Mouse (Mus musculus) stomach, postnatal 0 days (tissue): ENCODE measurements around the gene Cfap126. TPM values are rescaled to one million over a fixed set of nuclear protein-coding genes. Genes with fewer than 3 reads are reported as not detected.

Experiments used
- ATAC-seq: fragments of 200-750 bp; cut with Nextera tagmentation; 2 replicates; pipeline ENCODE4 v1.8.0; 2017; ENCODE audit not compliant: low FRiP score, low TSS enrichment
- DNase-seq: peaks from one replicate; pipeline ENCODE4 v3.0.0-alpha.2; 2016; ENCODE audit warnings: low spot score
- H3K27ac ChIP-seq: fragments of 300-500 bp; sonication (generic); replicated peaks from 2 replicates; pipeline ENCODE4 v1.5.1; 2014; ENCODE audit warnings: mild to moderate bottlenecking, control low read depth
- H3K27me3 ChIP-seq: fragments of 300-500 bp; sonication (generic); 2 replicates; pipeline ENCODE4 v1.6.1; 2014; ENCODE audit warnings: low read length; ENCODE audit not compliant: control insufficient read depth, insufficient read depth
- H3K36me3 ChIP-seq: fragments of 300-500 bp; sonication (generic); 2 replicates; pipeline ENCODE4 v1.6.1; 2014; ENCODE audit warnings: low read length, mixed read lengths; ENCODE audit not compliant: control insufficient read depth, insufficient read depth
- H3K4me1 ChIP-seq: fragments of 300-500 bp; sonication (generic); replicated peaks from 2 replicates; pipeline ENCODE4 v1.6.1; 2014; ENCODE audit warnings: antibody characterized with exemption; ENCODE audit not compliant: control insufficient read depth, insufficient read depth
- H3K4me2 ChIP-seq: fragments of 300-500 bp; sonication (generic); replicated peaks from 2 replicates; pipeline ENCODE4 v1.6.1; 2014; ENCODE audit warnings: low read depth, mild to moderate bottlenecking, control low read depth, moderate library complexity
- H3K4me3 ChIP-seq: fragments of 300-500 bp; sonication (generic); 2 replicates; pipeline ENCODE4 v1.5.1; 2014; ENCODE audit warnings: low read depth, low read length, control low read depth
- H3K9ac ChIP-seq: fragments of 300-500 bp; sonication (generic); 2 replicates; pipeline ENCODE4 v1.6.1; 2014; ENCODE audit warnings: mild to moderate bottlenecking, low read length, control low read depth, mixed read lengths
- H3K9me3 ChIP-seq: fragments of 300-500 bp; sonication (generic); 2 replicates; pipeline ENCODE4 v1.6.1; 2016; ENCODE audit warnings: low read length; ENCODE audit not compliant: control insufficient read depth
- CTCF ChIP-seq: IDR thresholded peaks from 2 replicates; pipeline ENCODE4 v1.5.1; 2016; ENCODE audit warnings: antibody characterized with exemption, low read depth, mild to moderate bottlenecking, moderate library complexity
- EP300 ChIP-seq: optimal IDR thresholded peaks from 2 replicates; pipeline ENCODE3; 2016; ENCODE audit warnings: antibody characterized with exemption
- WGBS: fragments of 180-500 bp; shearing (Covaris S2); extraction: QIAGEN DNeasy Blood & Tissue Kit; methylation state at CpG from one replicate; pipeline ENCODE4 v1.1.7; 2014; 5-methylcytosine and 5-hydroxymethylcytosine counted together
- polyA plus RNA-seq: library from polyadenylated mRNA; unstranded; fragments of >200 nt; fragmentation: Nextera tagmentation; extraction: Ambion mirVana; gene quantifications from 2 replicates; pipeline ENCODE4 v1.2.1, GENCODE M21; 2015

Cfap126 gene
- polyA plus RNA-seq, 1 experiment from 2014 or later = 3.7 TPM

DNA sequence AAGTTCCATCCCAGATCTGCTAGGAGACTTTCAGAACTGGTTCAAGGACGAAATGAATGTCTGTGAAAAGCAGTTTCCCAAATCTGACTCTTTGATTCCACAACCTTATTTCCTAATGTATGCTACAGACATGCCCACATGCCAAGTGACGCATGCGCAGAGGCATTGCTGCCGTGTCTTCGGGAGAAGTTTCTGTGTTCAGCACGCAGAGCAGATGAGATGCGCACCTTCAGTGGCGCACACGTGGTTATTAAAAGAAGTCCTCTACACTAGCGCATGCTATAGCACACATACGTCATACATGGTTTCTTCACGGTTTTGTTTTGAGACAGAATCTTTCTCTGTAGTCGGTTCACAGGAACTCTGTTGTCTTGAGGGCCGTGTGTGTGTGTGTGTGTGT, 5.7 kb downstream of the Cfap126 start:
- Histone ChIP-seq H3K9me3 (no peaks in the 10 kb centered on the region), H3K4me2 (no peak overlapping the region), H3K36me3 (no peaks in the 10 kb centered on the region), H3K9ac (no peak overlapping the region), H3K27me3 (no peaks in the 10 kb centered on the region), H3K4me1 (no peaks in the 10 kb centered on the region), H3K27ac (no peak overlapping the region), H3K4me3 (no peak overlapping the region)
- DNase-seq = no peak
- ATAC-seq = no peak
- TF ChIP-seq CTCF = no peak
- no peak for TF ChIP-seq EP300
- 90% methylated on average over 14 of the region's 14 CpGs for WGBS

DNA sequence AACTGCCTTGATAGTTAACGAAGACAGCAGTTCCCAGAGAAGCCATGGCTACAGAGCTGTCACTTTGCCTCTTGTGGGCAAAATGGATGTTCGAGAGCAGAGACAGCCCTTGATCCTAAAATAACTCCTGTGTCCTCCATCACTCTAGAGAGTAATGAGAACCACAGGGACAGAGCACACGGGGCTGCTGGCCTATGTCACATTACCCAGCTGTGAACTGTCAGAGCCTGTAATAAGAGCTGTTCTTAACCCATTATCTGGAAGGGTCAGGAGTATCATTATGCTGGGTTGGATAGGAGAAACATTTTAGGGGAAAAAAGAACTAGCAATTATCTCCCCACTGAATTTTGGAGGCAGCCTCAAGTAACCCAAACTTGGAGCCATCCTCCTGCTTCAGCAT, 7.2 kb downstream of the Cfap126 start:
- Histone ChIP-seq H3K36me3 (no peaks in the 10 kb centered on the region), H3K4me2 (no peak overlapping the region), H3K27me3 (no peaks in the 10 kb centered on the region), H3K4me1 (no peaks in the 10 kb centered on the region), H3K9me3 (no peaks in the 10 kb centered on the region), H3K4me3 (no peak overlapping the region), H3K27ac (no peak overlapping the region), H3K9ac (no peak overlapping the region)
- TF ChIP-seq EP300 (no peak), CTCF (no peak)
- 44% methylated on average over 3 of the region's 3 CpGs for WGBS
- no peak for ATAC-seq
- DNase-seq = no peak

DNA sequence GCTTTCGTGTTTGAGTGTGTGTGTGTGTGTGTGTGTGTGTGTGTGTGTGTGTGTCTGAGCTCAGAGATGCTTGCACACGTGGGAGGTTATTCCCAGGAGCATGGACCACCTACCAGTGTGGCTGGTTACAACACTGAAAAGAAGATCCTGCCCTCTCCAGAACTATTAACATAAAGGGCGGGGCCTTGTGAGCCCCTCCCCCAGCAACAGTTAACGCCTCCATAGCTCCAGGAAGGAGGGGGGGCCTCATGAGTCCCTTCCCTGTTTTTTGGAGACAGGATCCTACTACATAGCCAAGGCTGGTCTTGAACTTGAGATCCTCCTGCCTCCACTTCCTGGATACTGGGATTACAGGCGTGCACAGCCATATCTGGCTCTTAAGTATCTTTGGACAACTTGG, 8.1 kb downstream of the Cfap126 start:
- Histone ChIP-seq H3K27me3 (no peaks in the 10 kb centered on the region), H3K9ac (no peak overlapping the region), H3K4me2 (no peak overlapping the region), H3K4me3 (no peak overlapping the region), H3K36me3 (no peaks in the 10 kb centered on the region), H3K27ac (no peak overlapping the region), H3K4me1 (no peaks in the 10 kb centered on the region), H3K9me3 (no peaks in the 10 kb centered on the region)
- TF ChIP-seq CTCF (no peak), EP300 (no peak)
- DNase-seq = no peak
- 0 out of 2 replicates have a peak, but pooled peaks have one; percentile 11 for ATAC-seq
- 46% methylated on average over 5 of the region's 5 CpGs for WGBS

GRCm38 (mm10) chr1:171122932-171123331, 9.2 kb downstream of the Cfap126 start:
- H3K4me3 ChIP-seq = no peak overlapping the region; the same call in 1 of the 2 replicates
- no peak overlapping the region for H3K27ac ChIP-seq
- peaks cover 2% of the 10 kb centered on the region; the same call in 1 of the 2 replicates for H3K36me3 ChIP-seq
- DNase-seq (peak; percentile 78), ATAC-seq (peak; percentile 91)
- no peak for TF ChIP-seq EP300
- no peak for TF ChIP-seq CTCF
- H3K4me1 ChIP-seq = no peaks in the 10 kb centered on the region
- H3K27me3 ChIP-seq = no peaks in the 10 kb centered on the region
- H3K9me3 ChIP-seq = no peaks in the 10 kb centered on the region
- peak overlapping the region; percentile 36 for H3K4me2 ChIP-seq
- no peak overlapping the region for H3K9ac ChIP-seq
- WGBS = 18% methylated on average over 7 of the region's 7 CpGs

DNA sequence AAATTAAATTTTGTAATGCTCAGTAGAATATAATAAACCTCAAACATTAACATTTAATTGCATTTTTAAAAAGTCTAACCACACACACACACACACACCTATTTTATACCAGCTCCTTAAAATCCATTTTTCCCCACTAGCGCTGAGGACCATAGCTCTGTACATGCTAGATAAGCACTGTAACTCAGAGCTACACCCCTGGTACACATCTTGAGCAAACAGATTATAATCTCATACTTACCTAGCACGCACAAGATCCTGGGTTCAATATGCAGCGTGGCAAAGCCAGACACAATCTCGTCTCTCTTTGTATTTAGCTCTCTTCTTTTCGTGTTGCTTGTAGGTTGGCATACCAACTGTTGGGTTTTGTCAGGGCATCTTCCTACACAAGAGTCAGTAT, 10.7 kb downstream of the Cfap126 start:
- Histone ChIP-seq H3K9ac (no peak overlapping the region), H3K36me3 (peaks cover 11% of the 10 kb centered on the region; the same call in 1 of the 2 replicates), H3K27ac (no peak overlapping the region), H3K4me2 (no peak overlapping the region), H3K9me3 (no peaks in the 10 kb centered on the region), H3K4me1 (no peaks in the 10 kb centered on the region), H3K27me3 (no peaks in the 10 kb centered on the region), H3K4me3 (no peak overlapping the region)
- WGBS = 62% methylated on average over 5 of the region's 5 CpGs
- DNase-seq (no peak), ATAC-seq (no peak)
- TF ChIP-seq EP300 = no peak
- TF ChIP-seq CTCF = no peak

DNA sequence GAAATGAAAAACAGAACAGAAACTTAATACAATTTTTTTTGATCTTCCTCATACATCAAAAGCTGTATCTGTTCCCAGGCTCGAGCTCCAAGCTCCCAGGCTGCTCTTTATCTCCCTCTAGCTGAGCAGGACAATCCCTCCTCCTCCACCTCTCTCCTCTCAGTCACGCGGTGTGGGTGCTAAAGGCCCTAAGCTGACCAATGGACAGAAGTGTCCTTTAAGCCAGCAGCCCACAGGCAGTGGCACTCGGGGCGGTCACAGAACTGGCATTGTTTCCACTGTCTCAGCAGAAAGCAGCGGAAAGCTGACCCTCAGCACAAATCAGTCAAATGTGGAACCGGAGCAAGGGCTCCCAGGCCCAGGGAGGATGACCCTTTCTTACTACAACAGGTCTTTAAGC, 15.5 kb downstream of the Cfap126 start:
- TF ChIP-seq CTCF (peak; percentile 35), EP300 (no peak)
- WGBS = 66% methylated on average over 7 of the region's 7 CpGs
- H3K9me3 ChIP-seq = no peaks in the 10 kb centered on the region
- no peaks in the 10 kb centered on the region for H3K27me3 ChIP-seq
- ATAC-seq = no peak; the same call in 1 of the 2 replicates
- peaks cover 27% of the 10 kb centered on the region; the same call in 1 of the 2 replicates for H3K36me3 ChIP-seq
- H3K9ac ChIP-seq = no peak overlapping the region
- H3K4me2 ChIP-seq = no peak overlapping the region
- H3K4me1 ChIP-seq = no peaks in the 10 kb centered on the region
- DNase-seq = no peak
- no peak overlapping the region for H3K4me3 ChIP-seq
- H3K27ac ChIP-seq = no peak overlapping the region
